Mouse (Mus musculus) liver, postnatal 0 days (tissue): ENCODE results near the gene Zc3h7b.

Experiments
- CTCF ChIP-seq: sonication (generic); IDR thresholded peaks from 2 replicates; pipeline ENCODE4 v1.5.1; 2016; ENCODE audit warnings: antibody characterized with exemption, low read depth
- EP300 ChIP-seq: IDR thresholded peaks from 2 replicates; pipeline ENCODE4 v1.6.1; 2016; ENCODE audit warnings: antibody characterized with exemption, low read depth, mild to moderate bottlenecking

GRCm38 (mm10) chr15:81698532-81698931 is 46.3 kb upstream of the Zc3h7b start:
- no peak for TF ChIP-seq CTCF
- no peak for TF ChIP-seq EP300
